Mouse (Mus musculus) gastrocnemius, postnatal 10 days (tissue): ENCODE data around the gene Nol9. TPM values are rescaled to one million over a fixed set of nuclear protein-coding genes. Genes with fewer than 3 reads are reported as not detected.
A peak's percentile ranks its signal among the peaks of the same experiment; 100 is the strongest.

Experiments
- DNase-seq: peaks from one replicate; pipeline ENCODE4 v3.0.0; 2021; ENCODE audit warnings: mixed read lengths
- long read RNA-seq, 2 experiments: library from polyadenylated mRNA; stranded (forward); transcript quantifications; one replicate each; pipeline ENCODE4 v2.0.0; 2021
- total RNA-seq, 2 experiments: library from RNA; stranded (reverse); gene quantifications; 2 replicates each; pipeline ENCODE4 v1.2.3; 2021

The Nol9 gene
- total RNA-seq, result 10 to 100 TPM in 1 of 2 experiments, 1 to 10 TPM in 1; 8.7 to 12.9 TPM
- long read RNA-seq, experiment 1, transcript Nol9-201 (12 exons, 3,722 nt), result major isoform, 33 of 36 reads
- long read RNA-seq, experiment 1, partial matches to known transcripts, result 2 of 36 reads
- long read RNA-seq, experiment 1, other reads (novel, unspliced or antisense), result 1 of 36 reads
- long read RNA-seq, experiment 2, transcript Nol9-201 (12 exons, 3,722 nt), result major isoform, 19 of 23 reads
- long read RNA-seq, experiment 2, partial matches to known transcripts, result 0 of 23 reads
- long read RNA-seq, experiment 2, other reads (novel, unspliced or antisense), result 2 of 23 reads

GRCm38 (mm10) chr4:152038985-152039830, at the start of gene Nol9:
Nol9 (plus strand) TSS chr4:152039321.
- DNase-seq, result peak; percentile 97

GRCm38 (mm10) chr4:151992091-151992490, 47.0 kb upstream of the Nol9 start:
- no peak for DNase-seq

GRCm38 (mm10) chr4:151993035-151993434, 46.1 kb upstream of the Nol9 start:
- DNase-seq, result no peak

GRCm38 (mm10) chr4:151994228-151995171, 44.6 kb upstream of the Nol9 start:
- peak; percentile 59 for DNase-seq

- DNase-seq, result peak; percentile 59
Measured at GRCm38 (mm10) chr4:151995371-151996172, 43.5 kb upstream of the Nol9 start.

GRCm38 (mm10) chr4:151996173-151996950, 42.8 kb upstream of the Nol9 start, which contains the start of gene Phf13:
Phf13 (minus strand) TSS chr4:151996258.
- peak; percentile 98 for DNase-seq

- DNase-seq, result no peak
Measured at GRCm38 (mm10) chr4:151996951-151997222, 42.2 kb upstream of the Nol9 start.

- no peak for DNase-seq
Measured at GRCm38 (mm10) chr4:151997701-151998100, 41.4 kb upstream of the Nol9 start.

- no peak for DNase-seq
Measured at GRCm38 (mm10) chr4:151999481-151999880, 39.6 kb upstream of the Nol9 start.

GRCm38 (mm10) chr4:152000906-152001305, 38.2 kb upstream of the Nol9 start:
- no peak for DNase-seq

GRCm38 (mm10) chr4:152001335-152001734, 37.8 kb upstream of the Nol9 start:
- no peak for DNase-seq

- no peak for DNase-seq
Measured at GRCm38 (mm10) chr4:152002063-152002462, 37.1 kb upstream of the Nol9 start.

GRCm38 (mm10) chr4:152006137-152006536, 33.0 kb upstream of the Nol9 start:
- DNase-seq, result no peak

- no peak for DNase-seq
Measured at GRCm38 (mm10) chr4:152006812-152007211, 32.3 kb upstream of the Nol9 start.

- DNase-seq, result no peak
Measured at GRCm38 (mm10) chr4:152007481-152008147, 31.5 kb upstream of the Nol9 start.

- DNase-seq, result no peak
Measured at GRCm38 (mm10) chr4:152008148-152008500, 31.0 kb upstream of the Nol9 start.

GRCm38 (mm10) chr4:152008622-152009075, 30.5 kb upstream of the Nol9 start, which contains the start of gene Klhl21:
Klhl21 (plus strand) TSS chr4:152008803.
- peak; percentile 94 for DNase-seq

- peak; percentile 78 for DNase-seq
Measured at GRCm38 (mm10) chr4:152009076-152010051, 29.8 kb upstream of the Nol9 start.
